Mouse (Mus musculus): ENCODE data around the gene Wnt11.
A peak's percentile ranks its signal among the peaks of the same experiment; 100 is the strongest.

The Wnt11 gene

GRCm38 (mm10) chr7:98863969-98864718 is 29.2 kb downstream of the Wnt11 start:
- no peak for DNase-seq (ENCODE audit: low read depth, low spot score)

GRCm38 (mm10) chr7:98867053-98867793 is 32.3 kb downstream of the Wnt11 start:
- no peak for DNase-seq (ENCODE audit: low read depth, low spot score)

GRCm38 (mm10) chr7:98867794-98868150 is 32.9 kb downstream of the Wnt11 start:
- DNase-seq (ENCODE audit: low read depth, low spot score): no peak

- DNase-seq (ENCODE audit: low read depth, low spot score): peak; percentile 8
These were observed 34.2 kb downstream of the Wnt11 start for GRCm38 (mm10) chr7:98869070-98869469.

GRCm38 (mm10) chr7:98870791-98871190 is 35.9 kb downstream of the Wnt11 start:
- DNase-seq (ENCODE audit: low read depth, low spot score): no peak

- DNase-seq (ENCODE audit: low read depth, low spot score): no peak
These were observed 37.0 kb downstream of the Wnt11 start for GRCm38 (mm10) chr7:98871882-98872281.

- DNase-seq (ENCODE audit: low read depth, low spot score): no peak
These were observed 38.4 kb downstream of the Wnt11 start for GRCm38 (mm10) chr7:98873316-98873715.

GRCm38 (mm10) chr7:98874411-98874951 is 39.6 kb downstream of the Wnt11 start:
- DNase-seq (ENCODE audit: low read depth, low spot score): no peak

- DNase-seq (ENCODE audit: low read depth, low spot score): no peak
These were observed 40.6 kb downstream of the Wnt11 start for GRCm38 (mm10) chr7:98875390-98875990.

- DNase-seq (ENCODE audit: low read depth, low spot score): no peak
These were observed 41.2 kb downstream of the Wnt11 start for GRCm38 (mm10) chr7:98876119-98876518.

- no peak for DNase-seq (ENCODE audit: low read depth, low spot score)
These were observed 44.3 kb downstream of the Wnt11 start for GRCm38 (mm10) chr7:98879176-98879575.

- DNase-seq (ENCODE audit: low read depth, low spot score): peak; percentile 10
These were observed 47.0 kb downstream of the Wnt11 start for GRCm38 (mm10) chr7:98881887-98882286.

GRCm38 (mm10) chr7:98887811-98888261 is 52.9 kb downstream of the Wnt11 start:
- no peak for DNase-seq (ENCODE audit: low read depth, low spot score)

GRCm38 (mm10) chr7:98888810-98889209 is 53.9 kb downstream of the Wnt11 start:
- DNase-seq (ENCODE audit: low read depth, low spot score): no peak

- DNase-seq (ENCODE audit: low read depth, low spot score): no peak
These were observed 54.3 kb downstream of the Wnt11 start for GRCm38 (mm10) chr7:98889211-98889610.

- DNase-seq (ENCODE audit: low read depth, low spot score): no peak
These were observed 58.2 kb downstream of the Wnt11 start for GRCm38 (mm10) chr7:98893144-98893543.

GRCm38 (mm10) chr7:98894305-98894704 is 59.4 kb downstream of the Wnt11 start:
- DNase-seq (ENCODE audit: low read depth, low spot score): no peak

GRCm38 (mm10) chr7:98894768-98895167 is 59.9 kb downstream of the Wnt11 start:
- no peak for DNase-seq (ENCODE audit: low read depth, low spot score)

- DNase-seq (ENCODE audit: low read depth, low spot score): no peak
These were observed 60.7 kb downstream of the Wnt11 start for GRCm38 (mm10) chr7:98895501-98896095.

GRCm38 (mm10) chr7:98897323-98897722 is 62.4 kb downstream of the Wnt11 start:
- DNase-seq (ENCODE audit: low read depth, low spot score): no peak

- no peak for DNase-seq (ENCODE audit: low read depth, low spot score)
These were observed 64.9 kb downstream of the Wnt11 start for GRCm38 (mm10) chr7:98899815-98900214.

- peak; percentile 48 for DNase-seq (ENCODE audit: low read depth, low spot score)
These were observed 66.2 kb downstream of the Wnt11 start for GRCm38 (mm10) chr7:98901120-98901519.

Data from CD4-positive, CD25-positive, alpha-beta regulatory T cell, adult 2 months (primary cell).